Mouse (Mus musculus): ENCODE measurements at regions not wholly inside any gene's neighbourhood (a gene's known extent, or its start where the extent isn't known, plus 50 kb on each side); places are given as distances from the start of the nearest gene placed in this dataset.

DNA sequence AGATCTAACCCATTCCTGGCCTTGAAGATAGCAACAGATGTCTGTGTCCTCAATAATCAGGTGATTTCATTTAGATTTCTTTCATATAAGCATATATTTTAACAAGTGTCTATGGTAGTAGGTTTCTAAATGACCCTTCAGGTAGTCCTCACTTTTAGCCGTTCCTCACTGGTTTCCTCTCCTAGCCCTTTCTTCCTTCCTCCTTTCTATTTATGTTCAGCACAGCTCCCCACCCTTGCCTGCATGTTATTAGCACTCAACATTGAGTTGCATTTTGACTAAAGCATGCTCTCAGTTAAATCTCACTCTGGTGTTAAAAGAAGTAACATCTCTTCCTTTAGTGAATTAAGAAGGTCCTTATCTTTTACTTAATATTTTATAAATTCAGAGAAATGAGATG lies 1376.8 kb upstream of the Slc10a2 start:
- TF ChIP-seq POLR2A (IDR thresholded peaks at IDR 0.05; ENCODE audit: borderline replicate concordance, insufficient read depth, low read length) (no peak), CTCF (IDR thresholded peaks at IDR 0.05; ENCODE audit: borderline replicate concordance, insufficient read depth, low read depth, low read length) (no peak)
